Mouse (Mus musculus) hindbrain, embryonic 14.5 days (tissue): ENCODE measurements around the gene Slc37a4. TPM values are rescaled to one million over a fixed set of nuclear protein-coding genes. Genes with fewer than 3 reads are reported as not detected.
A peak's percentile ranks its signal among the peaks of the same experiment; 100 is the strongest.
"Not testable (repeated sequence)": the region's sequence is repeated elsewhere in the genome, so short reads cannot be mapped to it uniquely, and the experiment has no call there.

Experiments used
- ATAC-seq: fragments of 200-750 bp; cut with Nextera tagmentation; 2 replicates; pipeline ENCODE4 v1.8.0; 2017; ENCODE audit warnings: moderate number of reproducible peaks, mild to moderate bottlenecking, moderate TSS enrichment, moderate library complexity; ENCODE audit not compliant: low FRiP score
- DNase-seq: peaks from one replicate; pipeline ENCODE4 v3.0.0-alpha.2; 2015; ENCODE audit warnings: low spot score
- H3K27ac ChIP-seq: fragments of 300-500 bp; sonication (generic); 2 replicates; pipeline ENCODE4 v1.5.1; 2014; ENCODE audit warnings: mild to moderate bottlenecking, moderate library complexity
- H3K27me3 ChIP-seq: fragments of 300-500 bp; sonication (generic); 2 replicates; pipeline ENCODE4 v1.6.1; 2014; ENCODE audit warnings: mild to moderate bottlenecking, low read length, mixed read lengths; ENCODE audit not compliant: control insufficient read depth, insufficient read depth
- H3K36me3 ChIP-seq: fragments of 300-500 bp; sonication (generic); replicated peaks from 2 replicates; pipeline ENCODE4 v1.6.1; 2014; ENCODE audit not compliant: control insufficient read depth, insufficient read depth
- H3K4me1 ChIP-seq: fragments of 300-500 bp; sonication (generic); replicated peaks from 2 replicates; pipeline ENCODE4 v1.6.1; 2014; ENCODE audit warnings: antibody characterized with exemption, low read length, mixed read lengths; ENCODE audit not compliant: control insufficient read depth, insufficient read depth
- H3K4me2 ChIP-seq: fragments of 300-500 bp; sonication (generic); replicated peaks from 2 replicates; pipeline ENCODE4 v1.6.1; 2014; ENCODE audit warnings: mild to moderate bottlenecking, moderate library complexity
- H3K4me3 ChIP-seq: fragments of 300-500 bp; sonication (generic); replicated peaks from 2 replicates; pipeline ENCODE4 v1.5.1; 2014; ENCODE audit warnings: mild to moderate bottlenecking, low read length
- H3K9ac ChIP-seq: fragments of 300-500 bp; sonication (generic); 2 replicates; pipeline ENCODE4 v1.6.1; 2014
- H3K9me3 ChIP-seq: fragments of 300-500 bp; sonication (generic); 2 replicates; pipeline ENCODE4 v1.6.1; 2016; ENCODE audit warnings: low read length; ENCODE audit not compliant: control insufficient read depth
- WGBS: fragments of 180-500 bp; shearing (Covaris S2); extraction: QIAGEN DNeasy Blood & Tissue Kit; methylation state at CpG from one replicate; pipeline ENCODE4 v1.1.7; 2014; 5-methylcytosine and 5-hydroxymethylcytosine counted together
- polyA plus RNA-seq: library from polyadenylated mRNA; unstranded; fragments of >200 nt; fragmentation: Nextera tagmentation; extraction: Ambion mirVana; gene quantifications from 2 replicates; pipeline ENCODE4 v1.2.1, GENCODE M21; 2014

Gene Slc37a4
- polyA plus RNA-seq, 1 experiment from 2014 or later, result 65.8 TPM

- H3K9ac ChIP-seq, result peak overlapping the region; percentile 95
- DNase-seq (peak; percentile 96), ATAC-seq (peak; percentile 92)
- peaks cover 24% of the 10 kb centered on the region for H3K36me3 ChIP-seq
- peak overlapping the region; percentile 86 for H3K4me3 ChIP-seq
- H3K4me2 ChIP-seq, result peak overlapping the region; percentile 94
- no peaks in the 10 kb centered on the region for H3K9me3 ChIP-seq
- H3K4me1 ChIP-seq, result peaks cover 7% of the 10 kb centered on the region
- WGBS, result under 1% methylated on average over 38 of the region's 38 CpGs
- H3K27ac ChIP-seq, result peak overlapping the region; percentile 90
- no peaks in the 10 kb centered on the region for H3K27me3 ChIP-seq
Measured at GRCm38 (mm10) chr9:44417892-44418363, 21.3 kb downstream of the Slc37a4 start.

- peaks cover 16% of the 10 kb centered on the region for H3K36me3 ChIP-seq
- H3K4me2 ChIP-seq, result peak within 1 kb of the TSS; percentile 94
- WGBS, result 80% methylated on average over 14 of the region's 14 CpGs
- peak within 1 kb of the TSS; percentile 95 for H3K9ac ChIP-seq
- DNase-seq, result no peak
- H3K9me3 ChIP-seq, result no peaks in the 10 kb centered on the region
- H3K27ac ChIP-seq, result peak within 1 kb of the TSS; percentile 90
- ATAC-seq, result no peak
- peaks cover 7% of the 10 kb centered on the region for H3K4me1 ChIP-seq
- peak within 1 kb of the TSS; percentile 86 for H3K4me3 ChIP-seq
- H3K27me3 ChIP-seq, result no peaks in the 10 kb centered on the region
Measured at GRCm38 (mm10) chr9:44418519-44419385, 22.1 kb downstream of the Slc37a4 start, which contains the start of gene Ccdc84. Gene Ccdc84, minus strand, starts transcription at chr9:44418569.

- not testable (repeated sequence) for H3K4me2 ChIP-seq, H3K27ac ChIP-seq, H3K36me3 ChIP-seq, H3K9me3 ChIP-seq, DNase-seq, H3K9ac ChIP-seq, H3K27me3 ChIP-seq, H3K4me3 ChIP-seq, H3K4me1 ChIP-seq, ATAC-seq
- WGBS, result 94% methylated on average over 9 of the region's 9 CpGs
Measured at GRCm38 (mm10) chr9:44419730-44420129, 23.1 kb downstream of the Slc37a4 start.

GRCm38 (mm10) chr9:44420280-44420898 is 23.7 kb downstream of the Slc37a4 start:
- H3K27ac ChIP-seq, result no peak overlapping the region
- H3K9ac ChIP-seq, result no peak overlapping the region
- DNase-seq, result no peak
- no peaks in the 10 kb centered on the region for H3K27me3 ChIP-seq
- no peak overlapping the region for H3K4me3 ChIP-seq
- no peak overlapping the region for H3K4me2 ChIP-seq
- H3K4me1 ChIP-seq, result peaks cover 7% of the 10 kb centered on the region
- no peaks in the 10 kb centered on the region for H3K9me3 ChIP-seq
- H3K36me3 ChIP-seq, result peaks cover 7% of the 10 kb centered on the region
- 77% methylated on average over 5 of the region's 5 CpGs for WGBS
- no peak for ATAC-seq

- H3K4me2 ChIP-seq, result no peak overlapping the region
- no peaks in the 10 kb centered on the region for H3K27me3 ChIP-seq
- no peak overlapping the region for H3K4me3 ChIP-seq
- DNase-seq, result no peak
- H3K9me3 ChIP-seq, result no peaks in the 10 kb centered on the region
- H3K27ac ChIP-seq, result no peak overlapping the region
- 87% methylated on average over 4 of the region's 4 CpGs for WGBS
- no peaks in the 10 kb centered on the region for H3K4me1 ChIP-seq
- H3K36me3 ChIP-seq, result no peaks in the 10 kb centered on the region
- no peak overlapping the region for H3K9ac ChIP-seq
- ATAC-seq, result no peak
Measured at GRCm38 (mm10) chr9:44423576-44423975, 26.9 kb downstream of the Slc37a4 start.

GRCm38 (mm10) chr9:44432577-44433185 is 36.0 kb downstream of the Slc37a4 start:
- ATAC-seq (no peak), DNase-seq (no peak)
- H3K36me3 ChIP-seq, result no peaks in the 10 kb centered on the region
- no peaks in the 10 kb centered on the region for H3K4me1 ChIP-seq
- no peaks in the 10 kb centered on the region for H3K9me3 ChIP-seq
- H3K27ac ChIP-seq, result no peak overlapping the region
- H3K27me3 ChIP-seq, result no peaks in the 10 kb centered on the region
- H3K4me3 ChIP-seq, result no peak overlapping the region
- H3K4me2 ChIP-seq, result no peak overlapping the region
- WGBS, result 59% methylated on average over 5 of the region's 5 CpGs
- no peak overlapping the region for H3K9ac ChIP-seq

- Histone ChIP-seq H3K4me3 (no peak overlapping the region), H3K9ac (no peak overlapping the region), H3K9me3 (no peaks in the 10 kb centered on the region), H3K27ac (no peak overlapping the region), H3K36me3 (no peaks in the 10 kb centered on the region), H3K27me3 (no peaks in the 10 kb centered on the region), H3K4me2 (no peak overlapping the region), H3K4me1 (no peaks in the 10 kb centered on the region)
- ATAC-seq, result no peak
- WGBS, result 79% methylated on average over 6 of the region's 6 CpGs
- DNase-seq, result no peak
Measured at GRCm38 (mm10) chr9:44435747-44436146, 39.1 kb downstream of the Slc37a4 start.

GRCm38 (mm10) chr9:44440961-44441360 is 44.3 kb downstream of the Slc37a4 start, which contains the start of gene Foxr1:
Gene Foxr1, minus strand, starts transcription at chr9:44441136.
- Histone ChIP-seq H3K4me3 (no peak within 1 kb of the TSS), H3K36me3 (no peaks in the 10 kb centered on the region), H3K4me1 (no peaks in the 10 kb centered on the region), H3K9ac (no peak within 1 kb of the TSS), H3K27ac (no peak within 1 kb of the TSS), H3K4me2 (no peak within 1 kb of the TSS), H3K27me3 (no peaks in the 10 kb centered on the region), H3K9me3 (no peaks in the 10 kb centered on the region)
- WGBS, result 75% methylated on average over 19 of the region's 19 CpGs
- no peak for ATAC-seq
- no peak for DNase-seq

- H3K27me3 ChIP-seq, H3K4me3 ChIP-seq, H3K36me3 ChIP-seq, H3K27ac ChIP-seq, H3K9ac ChIP-seq, H3K4me2 ChIP-seq, DNase-seq, H3K4me1 ChIP-seq, H3K9me3 ChIP-seq, ATAC-seq: not testable (repeated sequence)
- 87% methylated on average over 7 of the region's 7 CpGs for WGBS
Measured at GRCm38 (mm10) chr9:44444402-44445025, 47.9 kb downstream of the Slc37a4 start.
